Mouse (Mus musculus) neural tube, embryonic 13.5 days (tissue): Measurements from ENCODE around the gene Tldc2. TPM values are rescaled to one million over a fixed set of nuclear protein-coding genes. Genes with fewer than 3 reads are reported as not detected.

Experiments used
- ATAC-seq: fragments of 200-750 bp; cut with Nextera tagmentation; 2 replicates; pipeline ENCODE4 v1.8.0; 2017; ENCODE audit warnings: low read depth, mild to moderate bottlenecking, moderate TSS enrichment, moderate library complexity
- H3K27ac ChIP-seq: fragments of 300-500 bp; sonication (generic); replicated peaks from 2 replicates; pipeline ENCODE4 v1.5.1; 2015; ENCODE audit warnings: moderate library complexity, mild to moderate bottlenecking, inconsistent platforms
- H3K27me3 ChIP-seq: fragments of 300-500 bp; sonication (generic); 2 replicates; pipeline ENCODE4 v1.6.1; 2015; ENCODE audit warnings: mild to moderate bottlenecking, inconsistent platforms
- H3K36me3 ChIP-seq: fragments of 300-500 bp; sonication (generic); 2 replicates; pipeline ENCODE4 v1.6.1; 2015; ENCODE audit warnings: mild to moderate bottlenecking, inconsistent platforms
- H3K4me1 ChIP-seq: fragments of 300-500 bp; sonication (generic); replicated peaks from 2 replicates; pipeline ENCODE4 v1.6.1; 2015; ENCODE audit warnings: inconsistent platforms
- H3K4me2 ChIP-seq: fragments of 300-500 bp; sonication (generic); 2 replicates; pipeline ENCODE4 v1.6.1; 2015; ENCODE audit warnings: inconsistent platforms, mild to moderate bottlenecking, moderate library complexity
- H3K4me3 ChIP-seq: fragments of 300-500 bp; sonication (generic); 2 replicates; pipeline ENCODE4 v1.5.1; 2015; ENCODE audit warnings: mild to moderate bottlenecking, inconsistent platforms
- H3K9ac ChIP-seq: fragments of 300-500 bp; sonication (generic); 2 replicates; pipeline ENCODE4 v1.6.1; 2015; ENCODE audit warnings: moderate library complexity, mild to moderate bottlenecking, inconsistent platforms
- H3K9me3 ChIP-seq: fragments of 300-500 bp; sonication (generic); 2 replicates; pipeline ENCODE4 v1.6.1; 2016; ENCODE audit warnings: inconsistent platforms
- WGBS: fragments of 180-500 bp; shearing (Covaris S2); methylation state at CpG from one replicate; pipeline ENCODE4 v1.1.7; 2015; 5-methylcytosine and 5-hydroxymethylcytosine counted together
- polyA plus RNA-seq: library from polyadenylated mRNA; unstranded; fragments of >200 nt; fragmentation: Nextera tagmentation; extraction: Ambion mirVana; gene quantifications from 2 replicates; pipeline ENCODE4 v1.2.1, GENCODE M21; 2015

Gene Tldc2
- polyA plus RNA-seq, 1 experiment from 2014 or later, result not detected

DNA sequence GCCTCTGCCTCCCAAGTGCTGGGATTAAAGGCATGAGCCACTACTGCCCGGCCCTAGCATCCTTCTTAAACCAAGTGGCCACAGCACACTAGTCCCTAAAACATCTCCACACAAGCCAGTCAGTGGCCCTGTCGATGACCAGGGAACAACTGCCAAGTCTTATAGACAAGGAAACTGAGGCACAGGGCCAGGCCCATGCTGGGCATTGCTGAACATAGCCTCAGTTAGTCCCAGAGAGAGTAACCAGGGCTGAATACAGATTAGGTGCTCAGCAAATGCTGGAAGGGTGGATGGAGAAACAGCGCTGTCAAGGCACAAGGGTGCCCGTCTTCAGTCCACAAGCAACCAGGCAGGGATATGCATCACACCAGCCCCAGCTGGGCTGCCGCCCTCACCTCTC is 33.7 kb upstream of the Tldc2 start:
- no peaks in the 10 kb centered on the region for H3K9me3 ChIP-seq
- H3K4me3 ChIP-seq, result no peak overlapping the region
- H3K9ac ChIP-seq, result no peak overlapping the region
- peaks cover 70% of the 10 kb centered on the region for H3K4me1 ChIP-seq
- no peak overlapping the region for H3K4me2 ChIP-seq
- H3K27ac ChIP-seq, result no peak overlapping the region
- no peaks in the 10 kb centered on the region for H3K27me3 ChIP-seq
- 94% methylated on average over 5 of the region's 5 CpGs for WGBS
- H3K36me3 ChIP-seq, result peaks cover 67% of the 10 kb centered on the region
- ATAC-seq, result no peak

DNA sequence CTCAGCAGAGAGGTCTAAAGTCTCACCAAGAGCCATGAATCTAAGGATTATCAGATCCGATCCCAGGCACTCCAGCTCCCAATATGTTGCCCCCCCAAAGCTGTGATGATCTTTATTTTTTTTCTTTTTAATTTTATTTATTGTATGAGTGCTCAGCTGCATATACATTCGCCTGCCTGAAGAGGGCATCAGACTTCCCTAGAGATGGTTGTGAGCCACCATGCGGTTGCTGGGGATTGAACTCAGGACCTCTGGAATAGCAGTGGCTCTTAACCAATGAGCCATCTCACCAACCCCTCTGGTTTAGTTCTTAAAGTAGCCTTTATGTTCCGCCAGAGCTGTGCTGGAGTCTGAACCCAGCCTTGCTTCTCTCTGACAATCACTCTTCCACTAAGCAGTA is 33.1 kb upstream of the Tldc2 start:
- no peak overlapping the region for H3K27ac ChIP-seq
- no peak overlapping the region for H3K9ac ChIP-seq
- no peak overlapping the region for H3K4me2 ChIP-seq
- H3K36me3 ChIP-seq, result peaks cover 67% of the 10 kb centered on the region
- ATAC-seq, result no peak
- H3K4me1 ChIP-seq, result peaks cover 70% of the 10 kb centered on the region
- H3K9me3 ChIP-seq, result no peaks in the 10 kb centered on the region
- no peak overlapping the region for H3K4me3 ChIP-seq
- no peaks in the 10 kb centered on the region for H3K27me3 ChIP-seq
- 77% methylated on average over 4 of the region's 4 CpGs for WGBS

DNA sequence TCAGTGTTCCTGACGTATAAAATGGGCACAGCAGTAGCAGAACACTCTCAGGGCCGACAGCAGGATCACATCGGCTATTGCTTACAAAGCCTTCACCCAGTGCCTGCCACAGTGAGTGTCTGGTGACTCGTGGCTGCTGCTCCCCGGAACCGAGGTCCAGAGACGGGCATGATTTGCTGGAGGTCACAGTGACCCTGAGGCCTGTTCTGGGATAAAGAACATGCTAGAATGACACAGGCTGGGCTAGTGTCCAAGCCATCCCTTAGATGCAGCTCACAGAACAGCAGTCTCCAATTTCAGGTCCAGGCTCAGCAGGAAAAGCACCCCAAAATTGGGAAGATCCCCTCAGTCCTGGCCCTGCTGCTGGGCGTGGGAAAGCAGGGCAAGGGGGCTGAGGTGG is 32.6 kb upstream of the Tldc2 start:
- 92% methylated on average over 8 of the region's 8 CpGs for WGBS
- no peak for ATAC-seq
- Histone ChIP-seq H3K4me2 (no peak overlapping the region), H3K9me3 (no peaks in the 10 kb centered on the region), H3K36me3 (peaks cover 66% of the 10 kb centered on the region), H3K9ac (no peak overlapping the region), H3K4me1 (peaks cover 70% of the 10 kb centered on the region), H3K4me3 (no peak overlapping the region), H3K27ac (peak overlapping the region; percentile 43; the same call in 1 of the 2 replicates), H3K27me3 (no peaks in the 10 kb centered on the region)

DNA sequence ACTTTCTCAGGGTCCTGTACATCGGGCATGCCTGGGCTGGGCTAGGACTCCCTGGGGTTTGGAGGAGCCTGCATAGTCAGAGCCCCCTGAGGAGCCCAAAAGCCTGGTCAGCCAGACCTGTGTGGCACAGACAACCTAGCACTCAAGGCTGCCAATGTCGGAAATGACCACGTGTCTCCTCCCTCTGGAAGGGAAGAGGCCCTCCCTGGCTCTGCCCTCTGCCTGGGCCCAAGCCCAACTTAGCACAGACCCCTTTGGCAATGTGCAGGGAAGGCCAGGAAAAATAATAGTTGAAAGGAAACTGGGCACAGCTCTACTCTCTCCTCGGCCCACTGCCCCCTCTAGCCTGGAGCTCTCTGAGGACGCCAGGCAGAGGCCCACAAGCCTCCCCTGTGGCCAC is 32.0 kb upstream of the Tldc2 start:
- Histone ChIP-seq H3K4me3 (no peak overlapping the region), H3K9me3 (no peaks in the 10 kb centered on the region), H3K27me3 (no peaks in the 10 kb centered on the region), H3K4me1 (peaks cover 70% of the 10 kb centered on the region), H3K27ac (peak overlapping the region; percentile 43), H3K36me3 (peaks cover 70% of the 10 kb centered on the region), H3K9ac (no peak overlapping the region), H3K4me2 (no peak overlapping the region)
- 81% methylated on average over 5 of the region's 5 CpGs for WGBS
- ATAC-seq, result no peak

DNA sequence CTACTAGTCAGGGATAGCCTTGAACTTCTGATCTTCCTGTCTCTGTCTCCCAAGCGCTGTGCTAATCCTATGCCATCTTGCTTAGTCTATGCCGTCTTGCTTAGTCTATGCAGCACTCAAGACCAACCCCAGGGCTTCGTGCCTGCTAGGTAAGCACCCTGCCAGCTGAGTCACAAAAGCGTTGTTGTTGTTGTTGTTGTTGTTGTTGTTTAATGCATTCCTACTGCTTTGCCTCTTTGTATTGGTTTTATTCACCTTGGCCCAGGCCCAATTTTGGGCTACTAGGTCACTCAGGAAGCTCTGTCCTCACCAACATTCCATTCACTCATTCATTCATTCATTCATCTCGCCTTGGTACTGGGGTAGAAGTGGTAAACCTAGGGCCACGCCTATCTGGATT is 31.1 kb upstream of the Tldc2 start:
- ATAC-seq, result no peak
- Histone ChIP-seq H3K36me3 (peaks cover 76% of the 10 kb centered on the region), H3K27ac (no peak overlapping the region), H3K27me3 (no peaks in the 10 kb centered on the region), H3K9ac (no peak overlapping the region), H3K4me1 (peaks cover 68% of the 10 kb centered on the region), H3K4me3 (no peak overlapping the region), H3K4me2 (no peak overlapping the region), H3K9me3 (no peaks in the 10 kb centered on the region)
- WGBS, result 94% methylated on average over 6 of the region's 6 CpGs

DNA sequence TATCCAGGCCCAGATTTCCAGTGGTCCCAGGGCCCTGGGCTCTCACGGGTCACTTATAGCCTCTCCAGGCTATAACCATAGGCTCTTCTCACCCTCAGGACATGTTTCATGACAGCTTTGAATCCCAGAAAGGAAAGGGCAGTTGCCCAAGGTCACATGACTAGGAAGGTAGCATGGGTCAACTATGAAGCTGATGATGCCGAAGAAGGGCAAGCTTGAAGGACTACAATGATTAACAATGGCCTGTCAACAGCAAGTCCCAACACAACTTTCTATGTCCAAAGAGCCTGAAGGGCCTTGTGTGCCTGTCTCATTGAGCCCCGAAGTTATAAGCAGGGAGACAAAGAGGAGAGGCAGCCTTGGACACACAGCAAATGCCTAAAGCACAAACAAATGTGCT is 29.7 kb upstream of the Tldc2 start:
- WGBS, result 98% methylated on average over 3 of the region's 3 CpGs
- Histone ChIP-seq H3K4me3 (no peak overlapping the region), H3K9me3 (no peaks in the 10 kb centered on the region), H3K9ac (no peak overlapping the region), H3K27me3 (no peaks in the 10 kb centered on the region), H3K4me2 (no peak overlapping the region), H3K4me1 (peaks cover 61% of the 10 kb centered on the region), H3K27ac (peak overlapping the region; percentile 88; the same call in 1 of the 2 replicates), H3K36me3 (peaks cover 70% of the 10 kb centered on the region)
- no peak for ATAC-seq

DNA sequence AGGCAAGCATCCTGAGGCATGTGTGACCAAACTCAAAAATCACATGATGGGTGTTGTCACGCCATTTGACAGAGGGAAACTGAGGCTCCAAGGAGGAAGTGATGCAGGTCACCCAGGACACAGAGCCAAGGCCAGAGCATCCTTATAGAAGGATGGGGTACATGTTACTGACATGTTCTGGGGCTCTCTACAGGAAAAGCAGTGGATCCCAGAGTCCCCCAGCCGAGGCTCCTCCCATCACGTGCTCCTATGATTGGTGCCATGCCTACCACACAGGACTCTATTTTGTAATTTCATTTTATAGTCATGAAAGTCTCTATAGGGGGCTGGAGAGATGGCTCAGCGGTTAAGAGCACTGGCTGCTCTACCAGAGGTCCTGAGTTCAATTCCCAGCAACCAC is 29.1 kb upstream of the Tldc2 start:
- Histone ChIP-seq H3K4me1 (peaks cover 62% of the 10 kb centered on the region), H3K4me2 (no peak overlapping the region), H3K9me3 (no peaks in the 10 kb centered on the region), H3K4me3 (no peak overlapping the region), H3K36me3 (peaks cover 64% of the 10 kb centered on the region), H3K9ac (no peak overlapping the region; the same call in 1 of the 2 replicates), H3K27me3 (no peaks in the 10 kb centered on the region), H3K27ac (peak overlapping the region; percentile 88)
- ATAC-seq, result no peak
- 77% methylated on average over 4 of the region's 4 CpGs for WGBS

DNA sequence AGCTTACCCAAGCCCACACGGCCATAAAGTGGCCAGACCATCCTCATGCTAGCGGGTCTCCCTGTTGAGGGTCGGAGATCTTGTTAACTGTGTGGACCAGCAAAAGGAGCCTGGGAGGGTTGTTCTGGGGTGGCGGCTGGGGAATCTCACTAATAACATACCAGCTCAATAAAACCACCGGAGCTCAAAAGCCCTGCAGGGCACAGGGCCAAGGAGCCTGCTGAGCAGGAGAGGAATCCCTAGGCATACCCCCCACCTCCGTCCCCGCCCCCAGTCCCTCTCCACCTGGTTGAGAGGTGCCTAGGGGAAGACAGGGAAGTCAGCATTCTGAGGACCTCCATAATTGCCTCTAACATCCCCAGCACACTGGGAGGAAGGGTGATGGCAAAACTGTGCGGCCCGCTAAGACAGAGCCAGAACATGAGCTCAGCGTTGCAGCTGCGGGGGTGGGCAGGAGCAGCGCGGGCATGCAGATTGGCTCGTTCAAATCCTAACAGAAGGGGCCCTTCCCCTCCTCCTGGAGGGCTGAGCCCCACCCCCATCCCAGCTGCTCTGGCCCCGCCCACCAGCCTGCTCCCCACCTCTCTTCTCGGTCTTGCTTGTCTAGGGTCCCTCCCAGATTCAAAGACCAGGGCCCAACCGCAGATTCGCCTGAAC is 28.4 kb upstream of the Tldc2 start:
- ATAC-seq, result peak; percentile 83
- Histone ChIP-seq H3K9me3 (no peaks in the 10 kb centered on the region), H3K27me3 (no peaks in the 10 kb centered on the region), H3K9ac (peak overlapping the region; percentile 57), H3K4me3 (no peak overlapping the region), H3K36me3 (peaks cover 57% of the 10 kb centered on the region), H3K27ac (peak overlapping the region; percentile 88), H3K4me1 (peaks cover 69% of the 10 kb centered on the region), H3K4me2 (peak overlapping the region; percentile 42)
- WGBS, result 6% methylated on average over 18 of the region's 18 CpGs

DNA sequence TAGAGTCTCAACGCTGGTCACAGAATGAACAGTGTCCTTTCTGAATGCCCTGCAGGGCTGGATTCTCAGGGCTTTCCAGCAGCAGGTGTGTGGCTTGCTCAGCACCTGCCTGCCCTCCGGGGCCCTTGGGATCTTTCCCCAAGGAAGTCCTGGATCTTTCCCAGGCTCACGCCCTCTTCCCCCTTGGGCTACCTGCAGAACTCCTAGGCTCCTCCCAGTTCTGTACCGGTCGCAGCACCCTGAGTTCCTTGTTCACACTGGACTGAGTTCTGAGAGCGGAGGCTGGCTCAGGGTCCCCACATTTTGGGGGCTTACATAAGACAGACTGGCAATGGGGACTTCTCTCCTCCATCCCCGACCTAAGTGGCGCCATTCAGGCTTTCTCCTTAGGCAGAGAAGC is 27.7 kb upstream of the Tldc2 start:
- peaks cover 76% of the 10 kb centered on the region for H3K4me1 ChIP-seq
- H3K9ac ChIP-seq, result peak overlapping the region; percentile 57
- H3K4me3 ChIP-seq, result no peak overlapping the region
- peak overlapping the region; percentile 88 for H3K27ac ChIP-seq
- ATAC-seq, result no peak
- H3K36me3 ChIP-seq, result peaks cover 50% of the 10 kb centered on the region
- H3K4me2 ChIP-seq, result peak overlapping the region; percentile 42
- 60% methylated on average over 8 of the region's 8 CpGs for WGBS
- H3K9me3 ChIP-seq, result no peaks in the 10 kb centered on the region
- no peaks in the 10 kb centered on the region for H3K27me3 ChIP-seq

DNA sequence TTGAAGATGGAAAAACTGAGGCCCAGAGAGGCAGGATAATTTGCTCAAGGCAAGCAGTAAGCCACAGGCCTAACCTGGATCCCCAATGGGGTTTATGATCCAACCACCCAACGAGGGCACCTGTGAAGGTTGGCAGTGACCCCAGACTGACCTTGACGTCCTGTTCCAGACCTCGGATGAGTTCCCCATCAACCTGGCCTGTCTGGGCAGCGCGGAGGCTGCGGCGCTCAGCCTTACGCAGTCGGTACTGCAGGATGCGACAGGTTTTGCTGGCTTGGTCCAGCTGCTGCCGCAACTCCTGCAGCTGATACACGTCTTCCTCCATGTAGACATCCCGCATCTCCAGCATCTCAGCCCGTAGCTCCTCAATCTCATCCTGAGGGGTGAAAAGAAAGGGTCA is 26.8 kb upstream of the Tldc2 start:
- Histone ChIP-seq H3K4me3 (no peak overlapping the region), H3K36me3 (peaks cover 43% of the 10 kb centered on the region), H3K4me1 (peaks cover 78% of the 10 kb centered on the region), H3K27me3 (no peaks in the 10 kb centered on the region), H3K9ac (no peak overlapping the region), H3K27ac (no peak overlapping the region), H3K4me2 (no peak overlapping the region), H3K9me3 (no peaks in the 10 kb centered on the region)
- ATAC-seq, result no peak
- 90% methylated on average over 14 of the region's 14 CpGs for WGBS

DNA sequence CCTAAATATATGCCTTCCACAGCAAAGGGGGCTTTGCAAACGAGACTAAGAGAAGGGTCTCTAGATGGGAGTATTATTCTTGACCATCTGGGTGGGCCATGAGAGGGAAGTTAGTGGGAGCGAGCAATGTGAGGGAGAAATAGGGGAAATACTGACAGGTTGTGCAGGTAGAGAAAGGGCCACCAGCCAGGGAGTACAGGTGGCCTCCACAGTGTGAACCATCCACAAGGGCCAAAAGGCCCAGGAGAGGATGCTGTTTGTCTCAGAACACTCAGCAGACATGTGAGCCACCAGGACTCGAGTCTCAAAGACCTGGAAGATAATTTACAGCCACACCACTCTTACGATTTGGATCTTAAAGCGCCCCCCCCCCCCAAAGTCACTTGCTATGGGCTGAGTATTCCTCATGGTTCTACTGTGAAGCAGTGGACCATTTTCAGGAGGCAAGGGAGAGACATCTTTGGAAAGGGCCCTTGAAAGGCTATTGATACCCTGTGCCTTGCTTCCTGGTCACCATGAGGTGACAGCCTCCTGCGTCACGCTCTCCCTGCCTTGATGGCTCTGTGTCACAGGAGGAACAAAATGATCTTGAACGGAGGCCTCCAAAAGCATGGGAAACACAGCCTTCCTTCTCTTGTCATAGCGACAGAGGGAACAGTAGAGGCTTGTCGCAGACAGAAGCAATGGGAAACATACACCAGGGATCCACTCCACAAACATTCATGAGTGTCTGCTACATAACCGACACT is 26.1 kb upstream of the Tldc2 start:
- no peak overlapping the region for H3K4me3 ChIP-seq
- no peak overlapping the region for H3K4me2 ChIP-seq
- peaks cover 78% of the 10 kb centered on the region for H3K4me1 ChIP-seq
- 82% methylated on average over 11 of the region's 11 CpGs for WGBS
- H3K27ac ChIP-seq, result no peak overlapping the region
- H3K9ac ChIP-seq, result no peak overlapping the region
- peaks cover 38% of the 10 kb centered on the region for H3K36me3 ChIP-seq
- H3K9me3 ChIP-seq, result no peaks in the 10 kb centered on the region
- no peaks in the 10 kb centered on the region for H3K27me3 ChIP-seq
- no peak for ATAC-seq

DNA sequence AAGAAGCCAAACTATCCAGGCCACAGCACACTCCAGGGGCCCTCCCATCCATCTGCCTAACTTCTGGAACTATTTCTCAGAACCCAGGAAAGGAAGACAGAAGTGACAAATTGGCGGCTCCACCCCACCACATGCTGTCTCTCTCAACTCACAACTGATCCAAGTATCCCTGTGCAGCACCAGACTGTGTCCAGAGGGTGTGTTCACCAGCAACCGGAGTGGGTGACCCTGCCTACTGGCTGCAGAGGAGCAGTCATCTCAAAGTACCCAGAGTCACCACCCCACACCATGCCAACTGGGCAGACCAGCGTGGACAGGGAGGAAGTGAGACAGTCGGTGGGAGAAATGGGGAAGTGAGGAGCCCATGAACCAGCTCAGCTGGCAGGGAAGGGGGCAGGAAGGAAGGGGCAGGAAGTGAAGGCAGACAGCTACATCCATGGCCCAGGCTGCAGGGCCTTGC is 23.6 kb upstream of the Tldc2 start:
- H3K9ac ChIP-seq, result no peak overlapping the region
- peaks cover 23% of the 10 kb centered on the region for H3K36me3 ChIP-seq
- no peak overlapping the region for H3K4me3 ChIP-seq
- H3K4me1 ChIP-seq, result peaks cover 88% of the 10 kb centered on the region
- H3K9me3 ChIP-seq, result no peaks in the 10 kb centered on the region
- no peak overlapping the region for H3K4me2 ChIP-seq
- no peak for ATAC-seq
- 0 out of 2 replicates have a peak overlapping the region, but pooled peaks have one; percentile 28 for H3K27ac ChIP-seq
- H3K27me3 ChIP-seq, result no peaks in the 10 kb centered on the region
- 65% methylated on average over 4 of the region's 4 CpGs for WGBS
